Mouse (Mus musculus) G1E (cell line): ENCODE measurements around the gene Nckap5l.

Source experiments
- CTCF ChIP-seq: IDR thresholded peaks from 2 replicates; pipeline ENCODE4 v1.5.1; 2012; ENCODE audit warnings: low read depth, low read length, inconsistent platforms, mixed read lengths
- TAL1 ChIP-seq: conservative IDR thresholded peaks from 2 replicates; pipeline ENCODE4 v1.6.1; 2012; ENCODE audit warnings: low read depth, low read length, inconsistent platforms, mixed read lengths

DNA sequence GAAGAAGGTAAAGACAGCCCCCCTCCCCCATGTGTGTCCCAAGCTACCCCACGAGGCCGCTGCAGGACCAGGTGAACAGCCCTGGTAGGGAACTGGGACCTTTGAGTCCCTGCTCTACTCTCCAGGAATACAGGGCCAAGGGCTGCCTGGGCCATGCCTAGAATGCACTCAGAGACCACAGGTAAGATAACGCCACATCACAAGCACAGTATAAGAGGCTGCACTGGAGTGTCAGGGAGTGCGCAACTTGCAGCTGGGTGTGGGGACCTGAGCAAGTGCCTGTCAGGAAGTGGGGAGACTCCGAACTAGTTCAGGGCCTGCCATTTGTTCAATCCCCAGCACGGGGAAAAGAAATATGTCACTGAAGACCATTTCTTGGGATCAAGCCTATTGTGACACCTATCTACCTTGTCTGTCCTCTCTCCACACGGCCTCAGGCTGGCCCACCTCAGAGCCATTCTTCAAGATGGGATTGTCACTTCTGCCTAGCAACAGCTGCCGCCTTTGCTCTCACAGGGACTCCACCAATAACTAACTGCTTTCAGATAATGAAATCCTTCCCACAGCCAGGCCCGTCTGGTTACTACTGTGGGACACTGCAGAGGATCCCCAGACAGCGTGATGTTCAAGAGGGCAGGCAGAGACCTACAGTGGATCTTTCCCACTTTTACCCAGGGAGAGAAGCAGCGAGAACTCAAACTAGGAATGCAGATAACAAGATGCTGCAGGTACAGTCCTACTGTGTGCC lies 4.2 kb downstream of the Nckap5l start:
- no peak for TF ChIP-seq TAL1
- TF ChIP-seq CTCF = no peak
